Mouse (Mus musculus) forebrain, embryonic 14.5 days (tissue): ENCODE data around the gene Agps. TPM values are rescaled to one million over a fixed set of nuclear protein-coding genes. Genes with fewer than 3 reads are reported as not detected.

Source experiments
- ATAC-seq: fragments of 200-750 bp; cut with Nextera tagmentation; 2 replicates; pipeline ENCODE4 v1.8.0; 2017; ENCODE audit warnings: mild to moderate bottlenecking, moderate library complexity
- DNase-seq: peaks from one replicate; pipeline ENCODE4 v3.0.0-alpha.2; 2015; ENCODE audit warnings: low spot score
- H3K27ac ChIP-seq: fragments of 300-500 bp; sonication (generic); 2 replicates; pipeline ENCODE4 v1.5.1; 2014; ENCODE audit warnings: low read depth, mild to moderate bottlenecking, control low read depth, low read length, moderate library complexity
- H3K27me3 ChIP-seq: fragments of 300-500 bp; sonication (generic); replicated peaks from 2 replicates; pipeline ENCODE4 v1.6.1; 2014; ENCODE audit warnings: low read length, control low read depth, mixed read lengths; ENCODE audit not compliant: control insufficient read depth, insufficient read depth
- H3K36me3 ChIP-seq: fragments of 300-500 bp; sonication (generic); 2 replicates; pipeline ENCODE4 v1.6.1; 2014; ENCODE audit warnings: low read length, control low read depth; ENCODE audit not compliant: control insufficient read depth, insufficient read depth
- H3K4me1 ChIP-seq: fragments of 300-500 bp; sonication (generic); 2 replicates; pipeline ENCODE4 v1.6.1; 2014; ENCODE audit warnings: antibody characterized with exemption, low read length, control low read depth; ENCODE audit not compliant: control insufficient read depth, insufficient read depth
- H3K4me2 ChIP-seq: fragments of 300-500 bp; sonication (generic); 2 replicates; pipeline ENCODE4 v1.6.1; 2014; ENCODE audit warnings: mild to moderate bottlenecking, control low read depth, low read length
- H3K4me3 ChIP-seq: fragments of 300-500 bp; sonication (generic); 2 replicates; pipeline ENCODE4 v1.5.1; 2014; ENCODE audit warnings: low read depth, low read length, control low read depth
- H3K9ac ChIP-seq: fragments of 300-500 bp; sonication (generic); 2 replicates; pipeline ENCODE4 v1.6.1; 2014; ENCODE audit warnings: mild to moderate bottlenecking, low read length, control low read depth, moderate library complexity
- H3K9me3 ChIP-seq: fragments of 300-500 bp; sonication (generic); replicated peaks from 2 replicates; pipeline ENCODE4 v1.6.1; 2016; ENCODE audit warnings: low read length, control low read depth, mixed read lengths; ENCODE audit not compliant: control insufficient read depth
- WGBS: fragments of 180-500 bp; shearing (Covaris S2); extraction: QIAGEN DNeasy Blood & Tissue Kit; methylation state at CpG from one replicate; pipeline ENCODE4 v1.1.7; 2014; 5-methylcytosine and 5-hydroxymethylcytosine counted together
- polyA plus RNA-seq: library from polyadenylated mRNA; unstranded; fragments of >200 nt; fragmentation: Nextera tagmentation; extraction: Ambion mirVana; gene quantifications from 2 replicates; pipeline ENCODE4 v1.2.1, GENCODE M21; 2014

Agps gene
- polyA plus RNA-seq, 1 experiment from 2014 or later, result 18.5 TPM

DNA sequence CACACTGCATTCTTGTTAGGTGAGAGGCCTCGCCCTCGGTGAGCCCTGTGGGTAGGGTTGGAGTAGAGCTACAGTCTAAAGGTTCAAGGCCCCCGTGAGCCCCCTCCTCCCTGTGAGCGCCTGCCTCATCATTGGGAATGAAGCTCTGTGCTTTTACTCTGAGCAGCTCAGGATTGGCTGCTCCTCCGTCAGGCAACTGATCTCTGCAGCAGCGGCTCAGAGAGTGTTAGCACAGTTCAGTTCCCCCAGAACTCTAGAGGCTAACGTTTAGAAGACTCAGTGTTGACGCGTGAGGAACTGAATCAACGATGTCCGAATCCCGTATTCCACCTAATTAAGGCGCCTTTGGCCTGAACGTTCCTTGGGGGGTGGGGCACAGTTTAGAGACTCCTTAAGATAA lies 123.7 kb downstream of the Agps start:
- Histone ChIP-seq H3K9me3 (no peaks in the 10 kb centered on the region), H3K4me1 (peaks cover 17% of the 10 kb centered on the region), H3K27ac (no peak overlapping the region), H3K4me3 (no peak overlapping the region), H3K9ac (no peak overlapping the region), H3K36me3 (no peaks in the 10 kb centered on the region), H3K4me2 (no peak overlapping the region), H3K27me3 (no peaks in the 10 kb centered on the region)
- no peak for DNase-seq
- WGBS, result 48% methylated on average over 14 of the region's 14 CpGs
- ATAC-seq, result no peak

DNA sequence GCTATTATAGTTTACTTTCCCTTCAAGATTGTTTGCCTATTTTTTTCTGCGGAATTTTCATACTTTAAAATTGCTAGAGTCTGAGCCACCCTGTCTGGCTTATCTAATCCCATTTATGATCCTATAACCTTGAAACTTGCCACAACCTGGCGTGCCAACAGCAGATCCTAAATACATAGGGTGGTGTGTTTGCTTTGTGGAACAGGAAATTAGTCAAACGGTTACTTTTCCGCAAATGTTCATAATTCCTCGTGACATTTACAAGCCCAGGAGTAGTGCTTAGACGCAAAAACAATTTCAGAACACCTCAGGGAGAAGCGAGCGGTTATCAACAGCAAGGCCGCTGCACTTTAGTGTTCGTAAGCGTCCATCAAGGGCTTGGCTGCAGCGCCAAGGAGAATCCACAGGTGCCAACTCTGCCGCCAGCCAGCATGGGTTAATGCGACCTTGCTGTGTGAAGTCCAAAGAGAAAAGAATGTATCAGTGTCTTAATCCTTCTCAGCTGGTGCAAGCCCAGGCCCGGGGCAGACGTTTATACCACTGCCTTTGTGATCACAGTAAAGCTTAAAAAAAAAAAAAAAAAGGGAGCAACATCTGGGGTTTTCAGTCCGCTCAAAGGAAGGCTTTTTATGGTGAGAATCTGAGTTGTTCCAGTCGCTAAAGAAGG lies 127.3 kb downstream of the Agps start:
- ATAC-seq (peak; percentile 47), DNase-seq (peak; percentile 51)
- Histone ChIP-seq H3K4me3 (no peak overlapping the region), H3K4me1 (peaks cover 18% of the 10 kb centered on the region), H3K36me3 (no peaks in the 10 kb centered on the region), H3K27ac (peak overlapping the region; percentile 52), H3K9me3 (no peaks in the 10 kb centered on the region), H3K9ac (no peak overlapping the region), H3K4me2 (peak overlapping the region; percentile 40), H3K27me3 (no peaks in the 10 kb centered on the region)
- 22% methylated on average over 18 of the region's 18 CpGs for WGBS

DNA sequence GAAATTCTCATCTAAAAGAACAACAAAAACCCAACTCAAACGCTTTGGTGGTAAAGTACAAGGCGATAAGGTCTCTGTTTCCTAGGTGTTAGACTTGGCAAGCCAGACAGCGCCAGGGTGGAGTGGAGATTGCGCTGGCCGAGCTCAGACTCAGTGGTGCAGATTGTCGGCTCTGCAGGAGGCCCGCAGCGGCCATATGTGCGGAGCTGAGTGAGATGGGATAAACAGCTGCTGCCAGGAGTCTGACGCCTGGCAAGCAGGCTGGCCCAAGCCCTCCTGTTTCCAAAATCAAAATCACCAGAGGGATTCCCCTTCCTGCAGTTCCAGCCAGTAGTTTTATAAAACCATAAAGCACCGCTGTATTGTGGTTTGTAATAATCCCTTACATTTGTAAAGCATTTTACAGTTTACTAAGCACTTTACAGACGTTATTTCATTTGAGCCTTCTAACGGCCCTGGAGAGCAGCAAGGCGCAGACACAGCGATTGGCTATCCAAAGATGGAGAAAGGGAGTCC lies 127.9 kb downstream of the Agps start:
- Histone ChIP-seq H3K36me3 (no peaks in the 10 kb centered on the region), H3K4me1 (peaks cover 18% of the 10 kb centered on the region), H3K9ac (no peak overlapping the region), H3K27ac (peak overlapping the region; percentile 52), H3K27me3 (no peaks in the 10 kb centered on the region), H3K9me3 (no peaks in the 10 kb centered on the region), H3K4me3 (no peak overlapping the region), H3K4me2 (peak overlapping the region; percentile 40)
- DNase-seq (peak; percentile 82), ATAC-seq (peak; percentile 73)
- WGBS, result 7% methylated on average over 15 of the region's 15 CpGs

DNA sequence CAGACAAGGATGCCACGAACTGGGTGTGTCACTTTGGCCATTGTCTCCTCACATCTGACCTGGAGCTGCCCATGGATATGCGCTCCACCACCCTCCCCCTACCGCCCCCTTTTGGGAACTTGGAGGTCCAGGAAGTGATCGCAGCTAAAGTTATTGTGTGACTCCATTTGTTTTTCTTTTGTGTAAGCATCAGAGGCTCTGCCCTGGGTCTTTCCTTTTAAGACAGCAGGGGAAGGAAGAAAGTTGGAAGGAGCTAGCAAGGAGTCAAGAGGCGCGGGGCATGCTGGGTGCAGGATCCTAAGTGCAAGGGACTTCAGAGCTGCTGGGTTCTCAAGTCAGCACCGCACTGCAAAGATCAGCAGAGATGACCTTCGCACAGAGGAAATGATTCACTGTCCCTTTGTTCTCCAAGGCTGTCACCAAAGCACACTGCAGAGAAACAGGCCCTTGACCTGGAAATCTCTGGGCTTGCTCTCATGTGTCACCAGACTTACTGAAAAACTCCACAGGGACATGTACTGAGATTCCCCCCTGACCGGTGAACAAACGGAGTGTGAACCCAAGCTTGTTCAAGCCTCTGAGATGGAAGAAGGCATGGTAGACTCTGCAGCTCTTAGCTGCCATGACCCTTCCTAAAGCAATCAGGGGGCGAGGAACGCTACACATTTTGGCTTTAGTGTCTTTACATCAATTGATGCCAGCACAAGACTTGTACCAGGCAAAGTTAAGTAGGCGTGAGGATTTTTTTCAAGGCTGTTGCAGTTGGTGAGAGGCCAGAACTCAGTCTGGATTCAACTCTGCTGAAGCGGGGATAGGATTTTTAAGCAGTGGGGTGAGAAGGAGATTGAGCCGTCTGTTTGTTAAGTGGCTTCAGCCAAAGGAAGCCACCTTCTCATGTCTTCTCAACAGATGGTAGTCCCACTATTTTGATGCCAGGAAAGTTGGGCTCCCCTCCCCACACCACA lies 128.7 kb downstream of the Agps start:
- H3K9ac ChIP-seq, result no peak overlapping the region
- DNase-seq (no peak), ATAC-seq (no peak)
- no peaks in the 10 kb centered on the region for H3K27me3 ChIP-seq
- H3K4me2 ChIP-seq, result peak overlapping the region; percentile 40
- H3K4me1 ChIP-seq, result peaks cover 18% of the 10 kb centered on the region
- H3K4me3 ChIP-seq, result no peak overlapping the region
- no peaks in the 10 kb centered on the region for H3K36me3 ChIP-seq
- H3K9me3 ChIP-seq, result no peaks in the 10 kb centered on the region
- peak overlapping the region; percentile 52 for H3K27ac ChIP-seq
- 53% methylated on average over 15 of the region's 15 CpGs for WGBS

DNA sequence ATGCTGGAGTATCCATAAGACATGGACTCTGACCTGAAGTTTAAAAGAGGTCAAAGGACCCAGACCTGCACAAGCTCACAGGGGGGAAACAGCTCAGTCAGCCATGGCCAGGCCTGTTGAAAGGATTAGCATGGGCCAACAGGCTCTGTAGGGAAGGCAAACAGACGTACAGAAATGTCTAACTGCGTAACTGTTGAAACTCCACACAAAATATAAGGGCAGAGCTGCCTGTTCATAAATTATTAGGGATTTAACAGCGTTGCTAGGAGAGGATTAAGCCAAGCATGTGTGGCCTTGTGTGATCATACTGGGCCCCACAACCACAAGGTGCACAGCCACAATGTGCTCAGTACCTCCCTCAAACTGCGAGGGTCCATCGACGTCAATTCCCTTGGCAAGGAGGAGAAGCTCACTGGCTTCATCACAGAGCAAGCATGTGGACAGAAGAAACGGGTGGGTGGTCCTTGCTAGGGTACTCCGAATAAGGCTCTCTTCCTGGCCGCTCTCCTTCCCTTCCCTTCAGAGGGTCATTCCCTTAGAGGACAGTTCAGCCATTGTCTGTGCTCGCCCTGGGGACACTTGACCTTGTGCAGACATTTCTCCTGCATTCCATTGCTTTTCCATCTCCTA lies 131.3 kb downstream of the Agps start:
- WGBS, result 67% methylated on average over 10 of the region's 10 CpGs
- Histone ChIP-seq H3K27me3 (no peaks in the 10 kb centered on the region), H3K9ac (no peak overlapping the region), H3K36me3 (no peaks in the 10 kb centered on the region), H3K4me1 (peaks cover 18% of the 10 kb centered on the region), H3K9me3 (no peaks in the 10 kb centered on the region), H3K4me2 (no peak overlapping the region), H3K4me3 (no peak overlapping the region), H3K27ac (no peak overlapping the region)
- no peak for ATAC-seq
- no peak for DNase-seq

DNA sequence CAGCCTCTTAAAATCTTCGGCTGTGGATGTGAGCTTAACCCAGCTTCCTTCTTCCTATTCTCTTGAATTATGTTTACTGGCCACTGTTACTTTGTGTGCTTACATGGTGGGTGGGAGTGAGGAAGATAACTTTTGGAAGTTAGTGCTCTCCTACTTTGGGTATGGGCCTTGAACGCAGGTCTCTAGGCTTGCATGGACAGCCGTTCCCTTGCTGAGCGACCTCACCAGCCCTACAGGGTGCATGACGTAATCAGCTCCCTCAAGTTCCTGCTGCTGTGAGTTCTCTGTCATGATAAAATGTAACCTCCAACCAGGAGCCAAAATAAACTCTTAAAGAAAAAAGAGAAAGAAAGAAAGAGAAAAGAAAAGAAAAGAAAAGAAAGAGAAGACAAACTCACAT lies 132.1 kb downstream of the Agps start:
- no peaks in the 10 kb centered on the region for H3K27me3 ChIP-seq
- H3K27ac ChIP-seq, result no peak overlapping the region
- no peak overlapping the region for H3K9ac ChIP-seq
- H3K36me3 ChIP-seq, result no peaks in the 10 kb centered on the region
- no peak for ATAC-seq
- H3K4me1 ChIP-seq, result peaks cover 18% of the 10 kb centered on the region
- DNase-seq, result no peak
- peak overlapping the region; percentile 39; the same call in 1 of the 2 replicates for H3K4me2 ChIP-seq
- 70% methylated on average over 5 of the region's 5 CpGs for WGBS
- H3K4me3 ChIP-seq, result no peak overlapping the region
- no peaks in the 10 kb centered on the region for H3K9me3 ChIP-seq

DNA sequence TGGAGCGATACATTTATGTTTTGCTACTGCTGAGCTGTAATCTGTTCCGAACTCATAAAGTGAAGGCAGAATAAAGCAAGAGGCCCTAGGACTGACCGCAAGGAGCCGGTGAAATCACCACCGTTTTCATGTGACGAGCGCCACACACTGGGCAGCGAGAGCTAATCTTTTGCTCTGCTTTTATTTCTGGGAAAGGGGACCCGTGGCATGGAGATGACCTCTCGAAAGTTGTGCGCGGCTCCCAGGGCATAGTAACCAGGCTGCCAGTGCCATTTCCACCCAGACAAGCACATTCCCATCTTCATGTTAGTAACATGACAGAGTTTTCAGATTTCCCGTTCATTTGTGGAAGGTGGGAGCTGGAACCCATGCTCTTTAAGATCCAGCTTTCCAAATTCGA lies 132.5 kb downstream of the Agps start:
- DNase-seq (peak; percentile 62), ATAC-seq (peak; percentile 50)
- H3K4me3 ChIP-seq, result no peak overlapping the region
- H3K9me3 ChIP-seq, result no peaks in the 10 kb centered on the region
- no peaks in the 10 kb centered on the region for H3K27me3 ChIP-seq
- 15% methylated on average over 14 of the region's 14 CpGs for WGBS
- H3K4me2 ChIP-seq, result peak overlapping the region; percentile 39
- peak overlapping the region; percentile 26; the same call in 1 of the 2 replicates for H3K9ac ChIP-seq
- peaks cover 13% of the 10 kb centered on the region for H3K4me1 ChIP-seq
- H3K27ac ChIP-seq, result no peak overlapping the region
- no peaks in the 10 kb centered on the region for H3K36me3 ChIP-seq

DNA sequence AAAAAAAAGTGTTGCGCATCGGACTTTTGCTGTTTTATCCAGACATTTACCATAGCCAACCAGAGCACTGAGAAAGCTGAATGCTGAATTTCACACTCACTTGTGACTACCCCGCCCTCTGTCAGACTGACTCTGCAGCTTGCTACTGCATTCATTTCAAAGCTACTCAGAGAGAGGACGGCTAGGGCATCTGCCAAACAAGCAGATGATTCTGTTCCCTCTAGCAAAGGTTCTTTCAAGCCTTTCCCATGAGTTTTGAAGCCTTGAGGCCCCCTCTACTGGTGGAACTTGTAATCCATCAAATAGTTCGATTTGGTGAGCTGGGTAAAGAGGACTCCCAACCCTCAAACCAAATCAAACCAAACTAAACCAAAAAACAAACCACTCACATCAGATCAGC lies 133.0 kb downstream of the Agps start:
- H3K27me3 ChIP-seq, result no peaks in the 10 kb centered on the region
- no peaks in the 10 kb centered on the region for H3K36me3 ChIP-seq
- peak overlapping the region; percentile 39 for H3K4me2 ChIP-seq
- H3K9me3 ChIP-seq, result no peaks in the 10 kb centered on the region
- H3K27ac ChIP-seq, result no peak overlapping the region
- peaks cover 9% of the 10 kb centered on the region for H3K4me1 ChIP-seq
- 31% methylated on average over 5 of the region's 5 CpGs for WGBS
- DNase-seq, result peak; percentile 93
- ATAC-seq, result peak; percentile 84
- no peak overlapping the region for H3K4me3 ChIP-seq
- no peak overlapping the region for H3K9ac ChIP-seq
